Mouse (Mus musculus) thymus, postnatal 14 days (tissue): ENCODE results near the gene Apoe.
A peak's percentile ranks its signal among the peaks of the same experiment; 100 is the strongest.

Experiments used
- DNase-seq: peaks from one replicate; pipeline ENCODE4 v3.0.0; 2021

Gene Apoe

DNA sequence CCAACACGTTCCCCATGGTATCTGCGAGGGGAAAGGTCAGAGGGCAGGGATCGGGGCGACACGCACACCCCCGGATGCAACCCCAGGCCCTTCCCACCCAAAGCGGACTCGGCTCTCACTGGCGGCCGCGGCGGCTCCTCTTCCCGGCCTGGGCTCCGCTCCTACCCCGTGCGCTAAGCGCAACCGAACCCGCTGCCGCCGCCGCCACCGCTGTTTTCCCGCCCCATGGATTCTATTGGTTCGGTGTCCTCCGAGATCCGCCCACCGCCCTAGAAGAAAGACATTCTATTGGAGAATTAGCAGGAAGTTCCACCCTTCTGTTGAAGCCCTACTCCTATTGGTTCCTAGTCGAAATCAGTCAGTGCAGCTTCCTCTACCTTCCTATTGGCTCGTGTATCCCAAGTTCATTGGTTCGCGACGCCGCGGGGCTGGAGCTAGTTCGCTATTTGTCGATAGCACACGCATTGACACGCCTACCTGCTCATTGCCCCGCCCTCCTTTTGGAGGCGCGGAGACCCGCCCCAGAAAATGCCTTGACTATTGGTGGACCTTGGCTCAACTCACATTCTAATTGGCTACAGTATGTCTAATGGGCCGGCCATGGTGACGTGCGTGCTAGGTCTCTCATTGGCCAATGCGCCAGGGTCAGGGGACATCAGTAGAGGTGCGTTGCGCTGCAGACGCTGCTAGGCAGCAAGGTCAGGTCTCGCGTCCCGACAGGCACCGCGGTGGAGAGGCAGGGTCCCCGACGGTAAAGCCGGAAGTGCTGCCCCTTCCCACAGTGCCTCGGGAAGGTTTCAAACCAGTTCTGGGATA lies 16.5 kb upstream of the Apoe start, which contains the start of gene Tomm40:
Gene Tomm40, minus strand, starts transcription at position 200 of the 816 bp plus-strand sequence.
- peak; percentile 98 for DNase-seq

DNA sequence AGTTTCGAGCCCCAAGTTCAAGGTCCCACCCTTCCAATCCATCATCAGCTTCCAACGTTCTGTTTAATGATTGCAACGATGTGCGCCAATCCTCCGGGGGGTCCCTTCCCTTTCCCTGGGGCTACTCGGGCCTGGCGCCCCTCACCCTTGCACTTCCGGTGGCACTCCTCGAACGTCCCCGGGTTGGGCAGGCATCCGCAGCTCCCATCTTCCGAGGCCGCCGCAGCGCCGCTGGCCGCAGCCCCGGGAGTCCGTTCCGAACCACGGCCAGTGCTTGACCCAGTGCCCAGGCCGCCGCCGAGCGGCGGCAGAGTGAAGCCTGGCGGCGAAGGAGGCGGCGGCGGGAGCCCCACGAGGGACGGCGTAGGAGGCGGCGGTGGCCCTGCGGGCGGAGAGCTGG lies 15.8 kb upstream of the Apoe start:
- DNase-seq: no peak

- no peak for DNase-seq
Observed at GRCm38 (mm10) chr7:19713598-19713997, 14.6 kb upstream of the Apoe start.

GRCm38 (mm10) chr7:19713196-19713595 lies 14.2 kb upstream of the Apoe start:
- peak; percentile 44 for DNase-seq

GRCm38 (mm10) chr7:19712414-19712813 lies 13.4 kb upstream of the Apoe start:
- DNase-seq: no peak

DNA sequence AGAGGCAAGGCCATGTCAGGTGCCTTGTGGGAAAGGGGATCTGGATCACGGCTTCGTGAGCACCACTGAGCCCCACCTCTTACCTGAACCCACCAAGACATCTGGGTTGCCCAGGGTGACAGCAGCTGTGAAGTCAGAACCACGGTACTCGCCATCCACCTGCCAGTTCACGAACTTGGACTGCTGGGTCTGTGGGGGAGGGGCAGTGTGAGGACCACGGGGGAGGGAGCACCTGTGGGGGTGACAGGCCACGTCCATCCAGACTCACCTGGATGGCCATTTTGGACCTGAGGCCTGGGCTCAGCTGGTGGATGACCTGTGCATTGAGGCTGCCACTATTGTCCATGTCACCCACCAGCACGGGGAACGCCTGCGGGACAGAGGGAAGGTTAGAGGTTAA lies 11.7 kb upstream of the Apoe start:
- DNase-seq: no peak

- no peak for DNase-seq
Observed at GRCm38 (mm10) chr7:19705271-19705670, 6.3 kb upstream of the Apoe start.

GRCm38 (mm10) chr7:19704475-19704874 lies 5.5 kb upstream of the Apoe start:
- DNase-seq: no peak

DNA sequence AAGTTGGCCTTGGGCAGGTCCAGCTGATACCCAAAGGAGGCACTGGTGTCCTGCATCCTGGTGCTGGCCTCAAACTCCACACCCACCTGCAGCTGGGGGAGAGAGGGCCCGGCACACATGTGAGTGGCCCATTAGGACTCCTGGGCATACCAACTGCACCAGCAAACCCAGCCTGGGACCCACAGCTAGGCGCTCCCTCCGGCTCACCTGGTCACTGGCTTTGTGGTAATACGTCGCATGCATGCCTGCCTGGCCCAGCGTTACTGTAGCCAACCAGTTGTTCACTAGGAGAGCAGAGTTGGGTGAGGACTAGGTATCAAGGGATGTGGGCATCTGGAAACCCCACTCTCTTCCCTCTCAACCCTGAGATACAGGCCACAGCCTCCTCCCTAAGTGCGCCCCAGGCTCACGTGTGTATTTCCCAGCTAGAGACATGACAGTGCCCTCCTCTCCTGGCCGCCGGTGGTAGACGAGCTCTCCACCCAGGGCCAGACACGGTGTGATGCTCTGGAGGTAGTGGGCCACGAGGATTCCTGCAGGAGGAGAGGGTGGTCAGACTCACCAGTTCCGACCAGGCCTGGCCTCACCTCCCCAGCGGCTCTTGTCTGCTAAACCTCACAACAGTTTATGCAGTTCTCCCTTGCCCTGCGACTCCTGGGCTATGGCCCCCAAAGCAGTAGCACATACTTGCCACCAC lies 4.0 kb upstream of the Apoe start:
- no peak for DNase-seq

GRCm38 (mm10) chr7:19701069-19701761 lies 2.2 kb upstream of the Apoe start:
- peak; percentile 67 for DNase-seq

- peak; percentile 35 for DNase-seq
Observed at GRCm38 (mm10) chr7:19700299-19701068, 1.5 kb upstream of the Apoe start.

DNA sequence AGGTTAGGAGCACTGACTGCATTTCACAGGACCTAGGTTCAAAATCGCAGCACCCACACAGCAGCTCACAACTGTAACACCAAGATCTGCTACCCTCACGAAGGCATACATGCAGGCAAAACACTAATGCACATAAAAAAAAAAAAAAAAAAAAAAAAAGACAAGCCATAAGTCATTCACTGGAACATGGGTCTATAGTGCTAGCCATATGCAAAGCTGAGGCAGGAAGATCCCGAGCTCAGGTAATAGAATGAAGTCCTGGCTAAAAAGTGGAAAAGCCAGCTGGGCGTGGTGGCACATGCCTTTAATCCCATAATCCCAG lies 800 bp upstream of the Apoe start:
- no peak for DNase-seq

DNA sequence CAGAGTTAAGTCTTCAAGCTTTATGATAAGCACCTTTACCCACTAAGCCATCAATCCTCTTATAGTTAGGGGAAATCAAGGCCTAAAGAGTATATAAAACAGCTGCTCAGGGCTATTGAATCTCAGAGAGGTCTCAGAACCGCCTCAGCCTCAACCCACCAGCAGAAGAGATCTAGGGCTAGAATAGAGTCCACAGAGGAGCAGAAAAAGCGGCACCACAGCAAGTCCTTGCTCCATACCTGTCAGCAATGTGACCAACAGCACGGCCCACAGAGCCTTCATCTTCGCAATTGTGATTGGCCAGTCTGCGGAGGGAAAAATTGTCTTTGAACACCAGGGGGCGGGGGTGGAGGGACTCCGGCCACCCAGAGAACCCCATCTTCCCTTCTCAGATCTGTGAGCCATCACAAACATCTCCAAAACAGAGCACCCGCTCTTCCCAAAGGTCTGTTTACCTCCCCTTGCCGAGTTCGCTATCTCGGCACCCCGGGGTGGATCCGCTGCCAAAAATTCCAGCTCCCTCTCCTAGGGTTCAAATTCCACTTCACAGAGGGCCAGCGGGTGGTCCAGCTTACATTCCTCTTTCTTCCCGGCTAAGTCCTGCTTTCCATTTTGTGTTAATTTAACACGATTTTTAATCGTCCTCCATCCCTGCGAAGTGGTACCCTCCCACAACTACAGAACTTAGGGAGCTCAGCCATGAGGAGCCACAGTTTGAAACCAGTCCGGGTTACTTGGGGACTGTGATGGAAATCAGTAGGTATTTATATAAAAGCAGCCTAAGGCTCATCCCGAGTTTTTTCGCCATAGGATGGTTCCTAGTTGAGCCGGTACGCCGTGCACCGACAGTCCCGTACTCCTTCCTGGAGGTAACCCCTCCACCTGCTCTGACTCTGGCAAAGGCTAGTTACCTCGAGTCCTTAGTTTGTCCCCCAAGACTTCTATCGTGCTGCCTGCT lies 760 bp downstream of the Apoe start:
- no peak for DNase-seq

DNA sequence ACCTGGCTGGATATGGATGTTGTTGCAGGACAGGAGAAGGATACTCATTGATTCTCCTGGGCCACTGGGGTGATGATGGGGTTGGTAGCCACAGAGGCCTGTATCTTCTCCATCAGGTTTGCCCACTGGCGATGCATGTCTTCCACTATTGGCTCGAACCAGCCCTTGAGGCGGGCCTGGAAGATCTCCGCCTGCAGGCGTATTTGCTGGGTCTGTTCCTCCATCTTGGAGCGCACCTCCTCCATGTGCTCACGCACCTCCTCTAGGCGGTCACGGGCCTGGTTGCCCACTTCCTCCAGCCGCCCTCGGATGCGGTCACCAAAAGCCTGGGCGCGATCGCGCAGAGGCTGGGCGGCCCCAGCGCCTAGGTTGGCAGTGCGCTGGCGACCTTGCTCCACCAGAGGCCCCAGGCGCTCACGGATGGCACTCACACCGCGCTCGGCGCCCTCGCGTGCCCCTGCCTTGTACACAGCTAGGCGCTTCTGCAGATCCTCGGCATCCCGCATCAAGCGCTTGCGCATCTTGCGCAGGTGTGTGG lies 2.6 kb downstream of the Apoe start:
- no peak for DNase-seq

DNA sequence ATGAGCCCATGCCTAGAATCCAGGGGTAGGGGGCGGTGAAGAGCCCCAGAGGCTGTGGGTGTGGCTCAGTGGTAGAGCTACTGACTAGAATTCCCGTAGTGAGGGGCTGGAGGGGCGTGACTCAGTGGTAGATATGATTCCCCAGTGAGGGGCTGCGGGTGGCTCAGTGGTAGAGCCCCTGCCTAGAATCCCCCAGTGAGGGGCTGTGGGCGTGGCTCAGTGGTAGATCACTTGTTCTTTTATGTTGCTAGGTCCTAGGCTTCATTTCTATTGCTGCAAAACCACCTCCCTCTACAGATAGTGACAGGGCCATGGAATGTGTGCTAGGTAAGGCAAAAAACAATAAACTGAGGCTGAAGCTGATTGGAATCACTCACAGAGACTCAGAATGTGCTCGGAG lies 3.1 kb downstream of the Apoe start:
- DNase-seq: no peak

- no peak for DNase-seq
Observed at GRCm38 (mm10) chr7:19695213-19695594, 3.8 kb downstream of the Apoe start.

DNA sequence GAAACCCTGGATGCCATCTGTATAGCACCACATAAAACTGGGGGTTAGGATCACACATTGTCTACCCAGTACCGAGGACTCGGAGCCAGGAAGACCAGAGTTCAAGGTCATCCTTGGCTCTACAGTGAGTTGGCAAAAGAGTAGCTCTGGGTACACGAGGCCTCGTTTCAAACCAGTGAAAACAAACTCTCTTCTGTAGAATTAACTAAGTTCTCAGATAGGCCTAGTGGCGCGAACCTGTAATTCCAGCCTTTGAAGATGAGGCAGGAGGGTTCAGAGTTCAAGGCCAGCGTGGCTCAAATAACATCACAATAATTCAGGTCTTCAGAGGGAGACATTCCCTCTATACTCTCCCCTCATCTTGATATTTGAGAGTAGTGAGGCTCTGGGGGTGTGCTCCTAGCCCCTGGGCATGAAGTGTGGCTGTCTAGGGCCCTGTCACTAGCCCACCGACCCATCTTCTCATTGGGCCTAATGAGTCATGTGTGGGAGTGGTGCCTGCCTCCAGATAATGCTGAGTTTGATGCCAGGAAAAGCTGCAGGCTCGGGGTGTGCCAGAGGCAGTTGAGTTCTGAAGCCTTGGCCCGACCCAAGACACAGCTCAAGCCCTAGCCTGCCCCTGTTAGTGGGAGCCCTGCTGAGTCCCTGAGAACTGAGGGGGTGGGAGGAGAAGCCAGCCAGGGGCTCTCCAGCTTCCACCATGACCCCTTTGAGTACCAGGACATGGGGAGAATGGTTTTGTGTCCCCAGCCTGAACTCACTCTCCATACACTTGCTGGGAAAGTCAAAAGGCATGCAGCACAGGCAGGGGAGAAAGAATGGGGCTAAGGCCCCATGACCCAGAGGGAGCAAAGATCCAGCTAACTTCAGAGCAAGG lies 4.4 kb downstream of the Apoe start:
- DNase-seq: no peak

GRCm38 (mm10) chr7:19693421-19693820 lies 5.6 kb downstream of the Apoe start:
- no peak for DNase-seq

DNA sequence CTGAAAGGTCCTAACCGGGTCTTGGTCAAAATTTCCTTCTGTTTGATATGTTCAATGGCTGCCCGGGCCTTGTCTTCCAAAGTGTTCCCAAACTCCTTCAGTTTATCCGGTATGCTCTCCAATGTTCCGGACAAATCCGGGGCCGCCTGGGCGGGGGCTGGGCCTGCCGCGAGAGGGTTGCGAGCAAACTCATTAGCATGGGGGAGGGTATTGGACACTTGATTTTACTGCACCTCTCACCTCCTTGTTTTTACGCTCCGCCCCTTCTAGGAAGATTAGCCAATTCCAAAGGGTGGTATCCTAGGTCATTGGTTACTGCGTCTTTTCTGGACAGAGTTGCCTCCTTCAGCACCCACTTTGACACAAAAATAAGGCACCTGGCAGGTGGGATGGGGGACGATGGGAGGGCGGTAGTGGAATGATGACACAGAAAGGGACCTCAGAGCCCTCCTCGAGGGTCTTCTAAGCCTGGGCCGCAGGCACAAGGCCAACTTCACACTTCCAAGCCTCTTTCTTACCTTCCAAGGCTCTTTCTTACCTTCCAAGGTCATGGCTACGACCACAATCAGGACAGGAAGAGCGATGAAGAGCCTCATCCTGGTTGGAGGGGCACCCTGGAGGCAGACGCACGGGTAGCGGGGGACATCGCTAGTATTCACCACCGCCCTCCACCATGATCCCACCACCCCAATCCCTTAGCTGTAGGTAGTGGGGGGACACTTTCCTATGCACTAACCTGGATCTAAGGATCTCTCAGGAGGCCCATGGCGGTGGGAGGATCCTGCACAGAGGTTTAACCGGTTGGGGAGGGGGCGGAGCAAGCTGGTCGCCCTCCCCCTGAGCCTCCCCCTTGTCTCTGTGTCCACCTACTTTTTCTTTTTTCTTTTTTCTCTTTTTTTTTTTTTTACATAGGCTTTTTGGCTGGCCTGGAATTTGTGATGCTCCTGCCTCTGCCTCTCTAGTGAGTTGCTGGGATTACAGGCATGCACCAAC lies 6.8 kb downstream of the Apoe start, which contains the start of gene Apoc1:
Gene Apoc1, minus strand, starts transcription at position 788 of the 993 bp plus-strand sequence.
- no peak for DNase-seq
